Mouse (Mus musculus): ENCODE data around the gene Plau.

Plau gene

GRCm38 (mm10) chr14:20836171-20836904 is at the start of gene Plau:
Gene Plau (plus strand): TSS chr14:20836660.
- peak in 1 of 2 experiments; percentile 36 for DNase-seq (ENCODE audit: low spot score in 2 of 2)

DNA sequence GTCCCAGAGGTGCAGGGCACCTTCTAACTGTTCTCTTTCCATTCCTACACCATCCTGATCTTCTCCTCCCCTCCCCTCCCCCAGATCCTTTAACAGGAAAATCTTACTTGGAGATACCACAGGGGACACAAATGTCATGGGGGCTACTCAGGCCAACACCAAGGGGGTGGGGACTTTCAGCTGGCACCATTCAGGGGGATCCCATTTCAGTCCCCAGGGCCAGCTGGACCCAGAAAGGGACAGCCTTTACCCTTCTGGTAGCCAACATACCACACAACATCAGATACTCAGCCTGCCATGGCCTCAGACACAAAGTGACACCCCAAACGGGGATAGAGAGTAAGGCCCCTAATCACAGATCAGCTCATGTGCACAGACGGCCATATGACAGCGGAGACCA is 48.3 kb upstream of the Plau start:
- no peak for DNase-seq (ENCODE audit: low spot score in 2 of 2)

DNA sequence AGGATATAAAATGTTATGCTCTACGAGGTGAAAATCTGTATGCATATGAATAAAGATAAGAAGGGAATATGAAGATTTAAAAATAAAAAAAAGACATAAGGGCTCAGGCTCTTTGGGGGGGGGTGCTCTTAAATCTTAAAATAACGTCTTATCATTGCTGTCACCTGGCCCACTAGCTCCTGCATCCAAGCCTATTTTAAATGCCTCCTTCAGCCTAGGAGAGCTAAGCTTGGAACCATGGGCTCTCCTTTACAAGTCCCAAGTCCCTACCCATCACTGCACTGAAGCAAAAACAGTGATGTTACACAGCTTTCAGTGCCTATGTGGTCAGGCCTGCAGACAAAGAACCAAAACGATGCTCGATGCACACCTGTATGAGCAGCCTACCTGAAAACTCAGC is 46.9 kb upstream of the Plau start:
- DNase-seq (ENCODE audit: low spot score in 2 of 2) = no peak

GRCm38 (mm10) chr14:20790445-20790844 is 46.0 kb upstream of the Plau start:
- no peak for DNase-seq (ENCODE audit: low spot score in 2 of 2)

GRCm38 (mm10) chr14:20790996-20791395 is 45.5 kb upstream of the Plau start:
- no peak for DNase-seq (ENCODE audit: low spot score in 2 of 2)

GRCm38 (mm10) chr14:20791511-20792242 is 44.8 kb upstream of the Plau start:
- no peak for DNase-seq (ENCODE audit: low spot score in 2 of 2)

- DNase-seq (ENCODE audit: low spot score in 2 of 2) = no peak
Measured at GRCm38 (mm10) chr14:20792243-20792921, 44.1 kb upstream of the Plau start.

DNA sequence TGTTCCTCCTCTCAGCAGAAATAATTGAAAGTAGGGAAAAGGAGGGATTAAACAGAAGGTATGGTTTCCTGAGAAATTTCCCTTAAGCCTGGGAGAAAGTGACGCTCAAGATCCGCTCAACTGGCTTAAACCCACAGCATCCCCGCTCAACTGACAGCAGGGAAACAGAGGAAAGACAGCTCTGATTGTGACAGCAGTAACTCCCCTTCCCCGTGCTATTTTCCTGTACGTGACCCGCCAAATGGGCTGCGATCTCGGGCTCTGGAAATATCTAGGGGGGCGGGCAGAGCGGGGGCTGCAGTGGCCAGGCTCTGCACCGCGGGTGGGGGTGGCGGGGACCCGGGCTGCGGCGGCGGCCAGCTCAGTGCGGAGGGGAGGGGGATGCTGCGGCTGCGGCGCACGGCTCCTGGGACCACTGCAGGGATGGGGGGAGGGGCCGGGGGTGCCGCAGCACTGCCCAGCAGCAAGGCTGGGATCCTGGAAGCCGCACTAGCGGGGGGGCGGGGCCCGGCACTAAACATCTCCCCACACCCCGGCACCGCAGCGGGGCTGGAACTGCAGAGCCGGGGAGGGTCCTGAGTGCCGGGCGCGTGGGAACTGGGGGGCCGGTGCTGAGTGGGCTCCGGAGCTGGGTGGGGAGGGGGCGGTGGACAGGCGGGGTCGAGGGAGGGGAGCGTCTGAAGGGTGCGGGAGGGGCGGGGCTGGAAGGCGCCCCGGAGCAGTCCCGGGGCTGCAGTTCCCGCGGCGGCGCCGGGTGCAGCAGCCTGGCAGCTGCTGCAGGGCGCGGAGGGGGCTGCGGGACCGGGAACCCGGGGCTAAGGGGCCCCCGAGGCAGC is 43.3 kb upstream of the Plau start:
- DNase-seq (ENCODE audit: low spot score in 2 of 2) = peak; percentile 47 to 53

DNA sequence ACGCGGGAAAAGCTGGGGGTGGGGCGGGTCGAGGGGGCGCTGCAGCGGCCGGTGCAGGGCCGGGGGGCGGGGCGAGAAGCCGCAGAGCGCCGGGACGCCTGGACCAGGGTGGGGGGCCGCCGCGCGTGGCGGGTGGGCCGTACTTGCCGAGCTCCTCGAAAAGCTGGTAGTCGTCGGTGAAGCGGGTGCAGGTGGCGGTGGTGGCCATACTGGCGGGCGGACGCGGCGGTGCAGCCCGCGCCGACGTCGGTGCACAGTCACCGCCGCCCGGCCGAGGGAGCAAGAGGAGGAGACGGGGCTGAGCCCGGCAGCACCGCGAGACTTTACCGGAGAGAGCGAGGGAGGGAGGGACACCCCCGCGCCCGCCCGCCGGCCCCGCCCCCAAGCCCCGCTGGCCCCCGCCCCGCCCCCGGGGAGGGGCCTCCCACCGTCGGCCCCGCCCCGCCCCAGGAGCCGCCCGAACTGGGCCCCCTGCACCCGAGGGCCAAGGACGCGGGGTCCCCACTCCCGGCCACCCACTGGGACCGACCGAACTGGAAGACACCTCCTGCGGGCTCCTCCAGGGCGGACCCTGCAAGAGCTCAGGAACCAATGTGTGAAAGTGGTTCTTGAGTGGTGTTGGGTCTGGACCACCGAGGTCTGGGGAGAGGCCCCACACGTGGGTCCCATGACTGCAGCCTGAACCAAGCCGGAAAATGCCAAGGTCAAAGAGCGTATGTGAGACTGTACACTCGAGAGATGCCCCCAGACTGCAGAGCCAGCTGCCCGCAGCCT is 42.5 kb upstream of the Plau start, which contains the start of gene Camk2g:
Gene Camk2g, minus strand, starts transcription at position 331 of the 774 bp plus-strand sequence.
- DNase-seq (ENCODE audit: low spot score in 2 of 2) = peak; percentile 56 to 76

- DNase-seq (ENCODE audit: low spot score in 2 of 2) = no peak
Measured at GRCm38 (mm10) chr14:20794589-20794988, 41.9 kb upstream of the Plau start.

- DNase-seq (ENCODE audit: low spot score in 2 of 2) = no peak
Measured at GRCm38 (mm10) chr14:20795423-20796152, 40.9 kb upstream of the Plau start.

DNA sequence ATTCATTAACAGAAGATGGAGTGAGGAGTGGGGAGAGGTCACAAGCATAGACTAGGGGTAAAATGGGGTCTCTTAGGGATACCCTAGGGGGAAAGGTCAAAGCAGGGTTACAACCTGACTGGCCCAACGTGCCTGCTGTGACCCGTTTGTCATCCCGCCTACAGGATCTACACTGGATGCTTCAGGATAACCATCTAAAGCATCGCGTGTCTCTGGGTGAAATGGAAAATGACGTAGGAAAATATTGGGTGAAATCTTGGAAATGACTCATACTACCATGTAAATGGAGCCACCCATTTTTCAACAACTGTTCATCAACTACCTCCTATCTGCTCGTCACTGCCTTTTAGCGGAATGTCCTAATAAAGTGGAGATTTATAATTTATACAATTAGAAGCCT is 40.3 kb upstream of the Plau start:
- DNase-seq (ENCODE audit: low spot score in 2 of 2) = no peak

GRCm38 (mm10) chr14:20796643-20797042 is 39.8 kb upstream of the Plau start:
- no peak for DNase-seq (ENCODE audit: low spot score in 2 of 2)

DNA sequence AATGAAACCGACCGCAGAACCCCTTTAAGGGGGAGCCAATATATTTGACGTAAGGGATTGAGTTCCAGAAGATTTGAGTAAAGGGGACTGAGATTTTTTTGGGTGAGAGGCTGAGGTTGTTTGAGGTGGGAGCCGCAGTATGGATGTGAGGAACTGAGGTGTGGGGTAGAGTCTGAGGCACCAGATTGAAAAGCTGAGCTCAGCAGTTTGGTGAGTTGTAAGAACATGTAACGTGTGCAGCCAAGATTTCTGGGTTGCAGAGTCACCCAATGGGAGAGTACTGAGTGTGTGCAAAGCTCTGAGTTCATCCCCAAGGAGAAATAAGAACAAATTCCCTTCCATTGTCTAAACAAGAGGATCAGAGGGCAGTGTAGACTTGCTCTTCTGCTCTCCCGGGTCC is 38.2 kb upstream of the Plau start:
- DNase-seq (ENCODE audit: low spot score in 2 of 2) = no peak

- peak; percentile 66 to 91 for DNase-seq (ENCODE audit: low spot score in 2 of 2)
Measured at GRCm38 (mm10) chr14:20798761-20799160, 37.7 kb upstream of the Plau start.

GRCm38 (mm10) chr14:20802926-20803605 is 33.4 kb upstream of the Plau start:
- DNase-seq (ENCODE audit: low spot score in 2 of 2) = no peak

DNA sequence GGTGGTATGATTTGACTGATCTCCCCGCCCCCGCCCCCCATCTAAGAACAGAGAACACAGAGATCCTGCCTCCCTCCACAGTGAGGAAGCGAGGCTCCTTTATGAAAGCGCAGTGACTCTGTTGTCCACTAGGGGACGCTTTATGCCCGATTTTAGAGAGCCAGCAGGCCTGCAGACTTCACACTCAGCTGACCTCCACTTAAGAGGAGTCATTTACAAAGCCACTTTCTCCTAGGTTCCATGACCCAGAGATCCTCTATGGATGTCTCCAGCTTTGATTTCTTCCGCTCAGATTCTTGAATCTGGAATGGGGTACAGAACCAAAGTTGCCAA is 32.9 kb upstream of the Plau start:
- peak in 1 of 2 experiments; percentile 72 for DNase-seq (ENCODE audit: low spot score in 2 of 2)

DNA sequence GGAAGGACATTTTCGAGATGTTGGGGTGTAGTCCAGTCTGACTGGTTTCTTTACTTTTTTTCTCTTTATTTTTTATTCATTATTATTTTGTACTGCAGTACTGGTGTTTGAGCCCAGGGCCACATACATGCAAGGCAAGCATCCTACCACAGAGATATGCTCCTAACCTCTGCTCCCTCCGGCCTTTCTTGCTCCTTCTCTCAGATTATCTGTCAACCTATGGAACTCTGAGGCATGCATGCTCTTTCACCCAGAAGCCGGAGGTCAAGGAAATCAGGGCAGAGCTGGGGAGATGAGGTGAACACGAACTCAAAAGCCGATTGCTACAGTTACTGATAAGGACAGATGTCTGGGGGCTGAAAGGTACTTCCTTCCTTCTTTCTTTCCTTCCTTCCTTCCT is 32.0 kb upstream of the Plau start:
- DNase-seq (ENCODE audit: low spot score in 2 of 2) = no peak

DNA sequence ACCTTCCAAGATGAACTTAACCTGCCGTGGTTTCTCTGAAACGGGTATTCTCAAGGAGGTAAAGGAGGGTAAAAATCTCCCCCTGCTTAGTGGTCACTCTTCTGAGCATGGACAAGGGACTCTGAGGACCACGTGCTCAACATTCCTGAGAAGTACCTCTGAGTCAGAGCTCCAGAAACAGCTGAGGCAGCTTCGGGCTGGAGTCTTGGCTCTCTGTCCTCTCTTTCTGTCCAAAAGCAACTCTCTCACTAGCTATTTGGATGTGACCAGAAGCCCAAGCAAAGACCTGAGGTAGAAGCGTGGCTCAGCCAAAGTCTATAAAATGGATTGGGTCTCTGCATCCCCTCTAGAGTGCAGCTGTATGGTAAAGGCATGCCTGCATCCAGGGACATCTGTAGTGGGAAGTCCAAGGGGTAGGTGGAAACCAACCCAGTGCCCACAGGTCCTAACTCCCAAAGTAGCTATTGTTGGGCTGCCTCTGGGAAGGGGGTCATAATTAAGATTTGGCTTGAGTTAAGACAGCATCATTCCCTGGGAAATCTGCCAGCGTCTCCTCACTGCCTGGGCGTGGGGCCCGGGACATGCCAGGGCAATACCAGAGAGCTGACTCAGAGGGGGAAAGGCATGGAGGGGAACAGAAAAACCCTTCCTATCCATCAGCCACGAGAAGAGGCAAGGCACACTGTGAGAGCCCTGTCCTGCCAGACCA is 31.3 kb upstream of the Plau start:
- DNase-seq (ENCODE audit: low spot score in 2 of 2) = peak in 1 of 2 experiments; percentile 76
